Mouse (Mus musculus) stomach, postnatal 0 days (tissue): Measurements from ENCODE around the gene Fars2. TPM values are rescaled to one million over a fixed set of nuclear protein-coding genes. Genes with fewer than 3 reads are reported as not detected.
"Not testable (repeated sequence)": the region's sequence is repeated elsewhere in the genome, so short reads cannot be mapped to it uniquely, and the experiment has no call there.

Experiments used
- ATAC-seq: fragments of 200-750 bp; cut with Nextera tagmentation; 2 replicates; pipeline ENCODE4 v1.8.0; 2017; ENCODE audit not compliant: low FRiP score, low TSS enrichment
- DNase-seq: peaks from one replicate; pipeline ENCODE4 v3.0.0-alpha.2; 2016; ENCODE audit warnings: low spot score
- H3K27ac ChIP-seq: fragments of 300-500 bp; sonication (generic); replicated peaks from 2 replicates; pipeline ENCODE4 v1.5.1; 2014; ENCODE audit warnings: mild to moderate bottlenecking, control low read depth
- H3K27me3 ChIP-seq: fragments of 300-500 bp; sonication (generic); 2 replicates; pipeline ENCODE4 v1.6.1; 2014; ENCODE audit warnings: low read length; ENCODE audit not compliant: control insufficient read depth, insufficient read depth
- H3K36me3 ChIP-seq: fragments of 300-500 bp; sonication (generic); 2 replicates; pipeline ENCODE4 v1.6.1; 2014; ENCODE audit warnings: low read length, mixed read lengths; ENCODE audit not compliant: control insufficient read depth, insufficient read depth
- H3K4me1 ChIP-seq: fragments of 300-500 bp; sonication (generic); replicated peaks from 2 replicates; pipeline ENCODE4 v1.6.1; 2014; ENCODE audit warnings: antibody characterized with exemption; ENCODE audit not compliant: control insufficient read depth, insufficient read depth
- H3K4me2 ChIP-seq: fragments of 300-500 bp; sonication (generic); replicated peaks from 2 replicates; pipeline ENCODE4 v1.6.1; 2014; ENCODE audit warnings: low read depth, mild to moderate bottlenecking, control low read depth, moderate library complexity
- H3K4me3 ChIP-seq: fragments of 300-500 bp; sonication (generic); 2 replicates; pipeline ENCODE4 v1.5.1; 2014; ENCODE audit warnings: low read depth, low read length, control low read depth
- H3K9ac ChIP-seq: fragments of 300-500 bp; sonication (generic); 2 replicates; pipeline ENCODE4 v1.6.1; 2014; ENCODE audit warnings: mild to moderate bottlenecking, low read length, control low read depth, mixed read lengths
- H3K9me3 ChIP-seq: fragments of 300-500 bp; sonication (generic); 2 replicates; pipeline ENCODE4 v1.6.1; 2016; ENCODE audit warnings: low read length; ENCODE audit not compliant: control insufficient read depth
- CTCF ChIP-seq: IDR thresholded peaks from 2 replicates; pipeline ENCODE4 v1.5.1; 2016; ENCODE audit warnings: antibody characterized with exemption, low read depth, mild to moderate bottlenecking, moderate library complexity
- EP300 ChIP-seq: optimal IDR thresholded peaks from 2 replicates; pipeline ENCODE3; 2016; ENCODE audit warnings: antibody characterized with exemption
- WGBS: fragments of 180-500 bp; shearing (Covaris S2); extraction: QIAGEN DNeasy Blood & Tissue Kit; methylation state at CpG from one replicate; pipeline ENCODE4 v1.1.7; 2014; 5-methylcytosine and 5-hydroxymethylcytosine counted together
- polyA plus RNA-seq: library from polyadenylated mRNA; unstranded; fragments of >200 nt; fragmentation: Nextera tagmentation; extraction: Ambion mirVana; gene quantifications from 2 replicates; pipeline ENCODE4 v1.2.1, GENCODE M21; 2015

The Fars2 gene
- polyA plus RNA-seq, 1 experiment from 2014 or later, result 31.7 TPM

DNA sequence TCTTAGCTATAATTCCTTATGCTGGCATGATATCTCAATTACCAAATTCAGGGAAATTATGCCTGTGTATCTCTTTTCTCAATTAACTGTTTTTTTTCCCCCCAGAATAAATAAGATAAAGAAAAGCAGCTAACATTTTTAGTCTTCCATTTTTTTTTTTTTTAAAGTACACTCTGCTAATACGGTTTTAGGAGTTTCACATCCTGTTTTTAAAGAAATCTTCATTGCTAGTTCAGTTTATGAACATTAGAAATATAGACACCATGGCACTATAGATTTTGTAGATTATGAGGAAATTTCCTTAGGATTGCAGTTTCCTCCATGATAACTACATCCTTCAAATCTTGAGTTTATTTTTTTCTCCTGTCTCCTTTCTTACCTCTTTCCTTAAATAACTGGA, 46.7 kb downstream of the Fars2 start:
- 76% methylated on average over 1 of the region's 1 CpGs for WGBS
- Histone ChIP-seq H3K27ac (no peak overlapping the region), H3K9ac (no peak overlapping the region), H3K4me1 (no peaks in the 10 kb centered on the region), H3K9me3 (no peaks in the 10 kb centered on the region), H3K4me3 (no peak overlapping the region), H3K36me3 (no peaks in the 10 kb centered on the region), H3K4me2 (no peak overlapping the region), H3K27me3 (no peaks in the 10 kb centered on the region)
- ATAC-seq (no peak), DNase-seq (no peak)
- no peak for TF ChIP-seq CTCF
- TF ChIP-seq EP300, result no peak

DNA sequence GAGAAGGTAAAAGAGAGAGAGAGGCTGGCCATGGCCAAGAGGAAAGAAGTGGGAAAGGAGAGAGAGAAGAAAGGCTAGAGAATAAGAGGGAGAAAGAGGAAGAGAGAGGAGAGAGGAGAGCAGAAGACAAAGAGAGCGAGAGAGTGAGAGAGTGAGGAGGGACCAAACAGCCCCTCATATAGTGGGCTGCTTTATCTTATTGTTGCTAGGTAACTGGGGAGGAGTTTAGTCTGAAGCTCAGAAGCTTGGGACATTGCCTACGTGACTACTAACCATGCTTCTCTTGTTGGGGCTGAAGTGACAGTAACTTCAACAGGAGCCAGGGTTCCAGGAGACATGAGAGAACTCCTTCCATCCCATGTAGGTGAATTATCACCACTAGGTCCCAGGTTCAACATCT, 55.8 kb downstream of the Fars2 start:
- H3K4me3 ChIP-seq, H3K4me2 ChIP-seq, H3K9ac ChIP-seq, H3K27me3 ChIP-seq, H3K36me3 ChIP-seq, H3K4me1 ChIP-seq, H3K9me3 ChIP-seq, ATAC-seq, DNase-seq, H3K27ac ChIP-seq: not testable (repeated sequence)
- WGBS, result 67% methylated on average over 2 of the region's 2 CpGs

DNA sequence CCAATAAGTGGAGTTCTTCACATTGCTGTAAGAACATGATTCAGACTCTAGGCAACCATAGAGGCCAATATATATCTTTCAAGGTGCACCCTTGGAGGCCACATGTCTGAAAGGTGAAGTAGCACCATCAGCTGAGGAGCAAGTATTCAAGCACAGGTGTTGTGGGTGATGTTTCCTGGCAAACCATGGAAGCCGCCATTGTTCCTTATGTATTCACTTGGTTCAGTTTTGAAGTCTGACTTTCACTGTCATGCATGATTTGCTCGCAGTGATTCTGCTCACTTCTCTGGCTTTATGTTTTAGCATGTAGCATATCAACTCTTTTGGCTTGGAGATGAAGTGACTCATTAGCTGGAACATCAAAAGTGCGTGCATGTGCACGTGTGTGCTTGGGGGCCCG, 56.9 kb downstream of the Fars2 start:
- Histone ChIP-seq H3K36me3 (no peaks in the 10 kb centered on the region), H3K4me3 (no peak overlapping the region), H3K27me3 (no peaks in the 10 kb centered on the region), H3K4me1 (no peaks in the 10 kb centered on the region), H3K27ac (no peak overlapping the region), H3K4me2 (no peak overlapping the region), H3K9ac (no peak overlapping the region), H3K9me3 (no peaks in the 10 kb centered on the region)
- ATAC-seq, result no peak
- DNase-seq, result no peak
- 76% methylated on average over 5 of the region's 5 CpGs for WGBS
- no peak for TF ChIP-seq CTCF

DNA sequence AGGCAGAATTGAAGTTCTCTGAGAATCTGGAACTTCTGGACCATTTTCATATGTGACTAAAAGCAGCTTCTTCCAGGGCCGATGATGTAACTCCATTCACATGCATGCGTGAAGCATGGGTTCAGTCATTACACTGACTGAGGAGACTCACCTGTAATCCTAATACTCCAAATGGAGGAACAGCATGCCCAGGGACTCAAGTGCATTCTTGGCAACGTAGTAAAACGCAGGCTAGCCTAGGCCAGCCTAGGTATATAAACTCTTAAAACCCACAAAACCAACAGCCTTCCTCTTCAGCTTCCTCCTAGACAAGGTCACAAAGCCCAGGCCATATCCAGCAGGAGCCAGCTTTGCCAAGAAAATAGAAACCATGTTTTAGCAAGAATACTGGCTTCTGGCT, 57.6 kb downstream of the Fars2 start:
- no peak for TF ChIP-seq CTCF
- TF ChIP-seq EP300, result no peak
- 87% methylated on average over 4 of the region's 4 CpGs for WGBS

DNA sequence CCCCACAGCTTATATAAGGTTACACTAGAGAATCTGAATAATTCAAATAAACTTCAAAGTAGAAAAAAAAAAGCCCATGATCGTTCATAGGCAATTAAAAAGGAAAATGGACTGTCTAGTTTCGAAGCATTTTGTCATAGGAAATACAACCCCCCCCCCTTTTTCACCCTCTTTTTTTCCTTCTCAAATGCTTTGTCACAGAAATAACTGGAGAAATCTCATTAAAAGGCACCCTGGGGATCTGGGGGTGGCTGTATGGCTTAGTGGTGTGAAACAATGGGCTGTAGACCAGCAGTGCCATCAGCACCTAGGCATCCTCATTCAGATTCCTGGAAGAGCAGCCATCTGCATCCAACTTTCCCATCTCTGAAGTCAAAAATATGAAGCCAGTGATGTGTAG, 64.0 kb downstream of the Fars2 start:
- H3K27me3 ChIP-seq, result no peaks in the 10 kb centered on the region
- H3K9me3 ChIP-seq, result no peaks in the 10 kb centered on the region
- no peak overlapping the region for H3K9ac ChIP-seq
- no peak overlapping the region for H3K4me2 ChIP-seq
- DNase-seq (no peak), ATAC-seq (no peak)
- no peaks in the 10 kb centered on the region for H3K4me1 ChIP-seq
- WGBS, result 68% methylated on average over 2 of the region's 2 CpGs
- TF ChIP-seq EP300 (no peak), CTCF (no peak)
- H3K4me3 ChIP-seq, result no peak overlapping the region
- H3K36me3 ChIP-seq, result no peaks in the 10 kb centered on the region
- no peak overlapping the region for H3K27ac ChIP-seq

More for the DNA sequence above, 57.6 kb downstream of the Fars2 start:
- ATAC-seq (no peak), DNase-seq (no peak)
- Histone ChIP-seq H3K27ac (no peak overlapping the region), H3K4me2 (no peak overlapping the region), H3K36me3 (no peaks in the 10 kb centered on the region), H3K9ac (no peak overlapping the region), H3K9me3 (no peaks in the 10 kb centered on the region), H3K4me1 (no peaks in the 10 kb centered on the region), H3K4me3 (no peak overlapping the region), H3K27me3 (no peaks in the 10 kb centered on the region)

DNA sequence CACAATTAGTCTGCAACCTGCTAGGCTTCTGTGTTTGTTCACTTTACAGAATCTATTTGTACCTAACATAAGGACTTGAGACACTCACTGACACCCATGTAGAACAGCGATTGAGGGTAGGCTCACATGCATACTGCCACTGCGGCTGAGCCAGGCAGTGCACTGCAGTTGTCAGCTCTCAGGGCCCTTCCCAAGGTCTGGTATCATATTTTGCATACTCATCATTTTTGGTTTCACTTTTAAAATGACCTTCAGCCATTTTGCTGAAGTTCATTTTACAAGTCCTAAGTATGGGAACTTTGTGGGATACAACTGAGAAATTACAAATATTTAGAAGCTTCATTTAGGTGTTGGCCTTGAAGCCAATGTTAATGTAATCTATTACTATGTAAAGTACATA, 73.4 kb downstream of the Fars2 start:
- TF ChIP-seq EP300, result no peak
- no peak for TF ChIP-seq CTCF

More for the DNA sequence above, 73.4 kb downstream of the Fars2 start:
- H3K4me1 ChIP-seq, result no peaks in the 10 kb centered on the region
- H3K9ac ChIP-seq, result no peak overlapping the region
- no peaks in the 10 kb centered on the region for H3K36me3 ChIP-seq
- ATAC-seq (no peak), DNase-seq (no peak)
- no peak overlapping the region for H3K27ac ChIP-seq
- WGBS, result 96% methylated on average over 2 of the region's 2 CpGs
- H3K4me3 ChIP-seq, result no peak overlapping the region
- H3K4me2 ChIP-seq, result no peak overlapping the region
- no peaks in the 10 kb centered on the region for H3K27me3 ChIP-seq
- no peaks in the 10 kb centered on the region for H3K9me3 ChIP-seq
